Mouse (Mus musculus) CD8-positive naive resting alpha-beta T cell, adult 2 months (primary cell): ENCODE data around the gene Syce1l.

Experiments used
- DNase-seq, 2 experiments: peaks; one replicate each; pipeline ENCODE4 v3.0.0; 2022; ENCODE audit warnings: low read depth in 2 of 2, low spot score in 2 of 2

Syce1l gene

DNA sequence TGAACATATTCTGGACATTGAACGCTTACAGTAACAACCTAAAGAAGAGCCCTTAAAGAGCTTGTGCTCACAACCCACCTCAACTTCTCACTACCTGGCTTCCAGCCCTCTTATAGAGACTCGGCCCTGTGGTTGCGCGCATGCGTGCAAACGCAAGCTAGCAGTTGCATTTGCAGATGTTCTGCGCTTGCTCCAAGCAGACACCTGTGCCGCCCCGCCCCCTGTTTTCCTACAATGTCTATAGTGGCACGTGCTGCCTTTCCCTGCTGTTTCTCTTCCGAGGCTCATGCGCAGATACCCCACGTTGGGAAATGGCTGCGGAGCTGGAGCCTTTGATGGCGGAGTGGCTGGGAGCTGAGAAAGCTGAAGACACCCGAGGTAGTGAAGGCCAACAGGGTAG, at the start of gene Syce1l:
Syce1l (plus strand) TSS at position 288 of the 400 bp plus-strand sequence.
- DNase-seq, result no peak

DNA sequence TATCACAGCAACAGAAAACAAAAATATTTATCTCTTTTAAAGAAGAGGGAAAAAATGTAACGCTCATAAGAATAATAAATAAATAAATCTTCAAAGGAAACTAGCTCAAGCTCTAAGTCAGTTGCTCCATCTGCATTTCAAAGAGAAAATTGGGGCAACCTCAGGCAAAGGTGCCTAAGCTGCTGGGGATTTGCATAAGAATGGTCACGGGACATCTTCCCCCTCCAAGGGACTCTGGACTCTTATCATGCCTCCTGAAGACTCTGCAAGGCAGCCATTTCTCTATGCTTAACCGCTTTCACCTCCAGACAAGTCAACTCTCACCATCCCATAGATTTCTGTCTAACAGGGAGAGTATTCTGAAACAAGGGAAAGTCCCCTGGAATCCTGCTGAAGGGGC, 44.6 kb upstream of the Syce1l start:
- DNase-seq, result no peak

DNA sequence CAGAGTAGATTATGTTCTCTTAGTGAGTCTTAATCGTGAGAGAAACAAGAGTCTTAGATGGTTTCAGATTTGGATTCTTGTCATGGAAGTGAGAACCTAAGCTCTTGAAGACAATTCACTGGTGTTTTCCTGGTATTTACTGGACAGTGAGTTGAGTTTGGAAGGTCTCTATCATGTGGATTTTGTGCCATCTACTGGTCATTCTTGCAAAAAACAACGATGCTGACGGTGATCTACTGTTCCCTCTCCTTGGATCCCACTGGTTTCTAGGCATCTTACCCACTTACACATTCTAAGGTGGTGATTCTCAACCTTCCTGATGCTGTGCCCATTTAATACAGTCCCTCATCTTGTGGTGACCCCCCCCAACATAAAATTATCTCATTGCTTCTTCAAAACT, 10.4 kb upstream of the Syce1l start:
- no peak for DNase-seq

DNA sequence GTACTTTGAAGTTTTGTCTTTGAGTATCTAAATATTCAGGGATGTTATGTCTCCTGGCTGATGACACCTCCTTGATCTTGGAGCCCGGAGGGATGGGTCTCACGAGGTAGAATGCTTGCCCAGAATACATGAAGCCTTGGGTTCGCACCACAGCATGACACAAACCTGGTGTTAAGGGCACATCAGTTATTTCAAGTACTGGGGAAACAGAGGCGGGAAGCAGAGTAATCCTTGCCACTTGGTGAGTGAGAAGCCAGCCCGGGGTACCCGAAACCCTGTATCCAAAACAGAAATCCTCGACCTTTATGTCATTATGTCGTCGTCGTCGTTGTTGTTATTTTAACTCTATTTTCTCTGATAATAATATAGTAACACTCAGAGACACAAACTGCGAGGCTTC, 8.9 kb upstream of the Syce1l start:
- DNase-seq, result no peak

DNA sequence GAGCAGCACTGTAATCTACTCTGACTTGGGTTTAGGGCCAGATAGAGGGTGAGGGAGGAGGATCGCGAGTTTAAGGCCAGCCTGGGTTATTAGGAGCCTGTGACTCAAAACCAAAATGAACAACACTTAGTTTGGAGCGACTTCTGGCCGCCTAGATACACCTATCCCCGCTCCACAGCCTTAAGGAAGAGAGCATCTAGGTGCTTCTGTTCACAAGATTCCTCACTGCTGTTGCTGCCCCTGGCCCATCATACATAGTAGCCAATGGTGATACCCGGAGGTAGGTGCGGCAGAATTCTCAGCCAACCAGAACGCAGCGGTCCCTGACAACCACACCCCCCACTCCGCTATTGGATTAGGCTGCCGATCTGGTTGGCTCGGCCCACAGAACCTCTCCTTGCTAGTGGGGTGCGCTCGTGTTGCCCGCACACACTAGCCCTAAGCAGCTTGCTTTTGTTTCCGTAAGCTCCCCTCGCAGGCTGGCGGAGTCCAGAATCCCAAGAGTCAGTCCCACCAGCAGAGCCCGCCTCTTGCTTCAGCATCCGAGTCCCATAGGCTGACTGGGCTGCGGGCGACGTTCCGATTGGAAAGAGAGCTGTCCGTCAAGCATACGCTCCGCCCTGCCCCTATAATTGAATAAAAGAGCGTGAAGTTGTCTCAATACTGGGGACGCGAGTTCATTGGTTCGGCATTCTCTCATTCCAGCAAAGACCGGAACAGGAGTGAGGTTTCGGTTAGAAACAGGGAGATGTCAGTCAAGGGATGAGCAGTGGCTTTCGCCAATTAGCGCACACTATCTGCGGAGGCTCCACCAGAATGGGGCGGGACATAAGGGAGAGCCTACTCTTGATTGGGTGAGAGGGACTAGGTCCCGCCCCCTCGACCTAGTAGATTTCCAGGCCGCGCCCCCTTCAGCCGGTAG, 8.1 kb upstream of the Syce1l start, which contains the start of gene Mon1b:
Mon1b (plus strand) TSS at position 918 of the 922 bp plus-strand sequence.
- peak; percentile 95 to 97 for DNase-seq

DNA sequence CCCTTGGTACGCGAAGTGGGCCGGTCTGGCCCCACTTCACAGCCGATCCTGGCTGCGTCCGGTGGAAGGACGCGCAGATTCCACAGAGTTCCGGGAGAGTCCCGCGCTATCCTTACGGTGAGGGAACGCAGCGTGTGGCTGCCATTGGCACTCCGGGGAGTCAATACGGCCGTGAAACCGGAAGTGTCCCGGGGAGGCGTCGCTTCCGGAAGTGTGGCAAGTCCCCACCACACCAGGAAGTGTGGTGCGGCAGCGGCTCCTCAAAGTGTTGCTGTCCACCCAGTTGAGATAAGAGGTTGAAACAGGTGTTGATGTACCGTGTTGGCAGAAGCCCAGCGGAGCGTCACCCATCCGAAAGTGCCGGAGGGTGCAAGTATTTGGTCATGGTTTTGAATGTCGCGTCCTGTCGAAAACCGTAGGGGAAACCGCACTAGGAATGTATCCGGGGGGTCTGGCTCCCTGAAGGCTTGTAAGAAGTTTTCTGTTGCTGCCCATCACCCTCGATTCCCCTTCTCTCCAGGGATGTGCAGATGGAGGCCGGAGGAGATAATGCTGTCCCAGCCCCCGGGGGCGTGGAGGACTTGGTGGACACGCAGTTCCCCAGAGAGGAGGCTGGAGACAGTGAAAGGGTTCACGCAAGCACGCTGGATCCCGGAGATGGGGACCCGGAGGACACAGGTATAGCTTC, 7.3 kb upstream of the Syce1l start:
- no peak for DNase-seq

DNA sequence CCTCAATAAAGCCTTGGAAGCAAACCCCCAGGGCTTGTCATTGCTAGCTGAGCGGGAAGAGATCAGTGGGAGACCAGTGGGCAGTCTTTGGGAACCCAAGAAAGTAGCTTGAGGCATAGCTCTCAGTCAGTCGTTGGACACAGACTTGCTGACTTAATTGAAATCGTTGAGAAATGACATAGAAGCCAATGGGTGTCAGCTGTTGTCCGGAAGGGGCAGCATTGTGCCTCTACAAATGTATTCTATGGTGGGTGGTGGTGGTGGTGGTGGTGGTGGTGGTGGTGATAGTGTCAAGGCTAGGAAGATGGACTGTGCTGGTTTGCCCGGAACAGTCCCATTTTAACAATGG, 6.8 kb upstream of the Syce1l start:
- no peak for DNase-seq

DNA sequence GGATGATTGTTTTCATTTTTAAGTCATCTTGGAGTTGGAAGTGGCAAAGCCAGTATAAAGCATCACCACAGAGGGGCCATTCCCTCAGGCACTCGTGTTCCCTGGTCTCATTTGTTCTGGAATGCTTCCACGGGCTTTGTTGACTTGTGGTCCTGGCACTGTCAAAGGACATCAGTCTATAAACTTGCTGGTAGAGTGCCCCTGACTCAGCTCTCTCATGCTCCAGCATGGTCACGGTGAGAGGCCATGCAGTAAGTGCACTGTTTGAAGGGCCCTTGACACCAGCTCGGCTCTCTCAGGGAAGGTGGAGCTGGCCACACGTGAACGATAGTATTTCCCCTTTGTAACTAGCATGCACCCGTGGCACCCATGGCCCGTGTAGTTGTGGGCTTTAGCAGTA, 2.7 kb upstream of the Syce1l start:
- no peak for DNase-seq

DNA sequence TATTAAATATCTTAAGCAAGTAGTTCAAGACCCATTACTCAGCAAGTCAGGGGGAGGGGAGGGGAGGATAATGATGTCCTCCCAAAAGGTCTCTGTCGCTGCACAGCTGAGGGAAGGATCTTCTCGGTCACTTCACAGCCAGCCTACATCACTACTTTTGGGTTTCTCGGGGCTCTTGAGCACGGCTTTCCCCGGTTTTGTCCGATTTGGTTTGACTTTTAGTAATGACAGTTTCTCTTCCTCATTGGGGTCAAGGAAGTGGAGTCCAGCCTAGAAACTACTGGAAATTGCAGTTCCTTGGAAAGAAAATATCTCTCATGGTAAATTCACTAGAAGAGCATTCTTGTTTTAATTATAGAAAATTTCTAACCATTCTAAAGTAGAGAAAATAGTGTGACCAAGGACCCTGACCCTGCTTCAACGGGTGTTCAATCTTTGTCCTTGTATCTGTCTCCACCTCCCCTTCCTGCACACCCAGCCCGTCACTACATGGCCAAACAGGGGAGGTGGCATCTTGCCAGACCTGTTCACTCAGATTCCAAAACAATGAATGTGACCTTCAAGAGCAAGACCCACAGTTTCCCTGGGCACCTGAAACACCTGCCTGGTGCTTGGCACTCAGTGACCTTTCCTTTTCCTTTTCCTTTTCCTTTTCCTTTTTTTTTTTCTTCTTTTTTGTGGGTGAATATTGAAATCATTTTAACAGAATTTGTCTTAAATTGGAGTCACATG, 632 bp downstream of the Syce1l start:
- DNase-seq, result no peak

DNA sequence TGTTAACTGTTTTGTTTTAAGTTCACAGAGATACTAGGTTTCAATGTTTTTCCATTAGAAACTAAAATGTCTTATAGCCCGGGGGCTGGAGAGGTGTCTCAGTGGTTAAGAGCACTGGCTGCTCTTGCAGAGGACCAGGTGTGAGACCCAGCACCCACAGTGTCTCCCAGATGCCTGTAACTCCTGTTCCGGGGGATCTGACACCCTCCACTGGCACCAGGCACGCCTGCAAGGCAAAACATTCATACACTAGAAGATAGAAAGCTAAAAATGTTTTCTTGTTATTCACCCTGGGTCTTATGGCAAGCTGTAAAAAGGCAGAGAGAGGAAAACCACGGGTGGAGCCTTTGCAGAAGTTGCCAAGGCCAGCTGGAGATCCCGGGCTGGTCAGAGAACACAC, 2.2 kb downstream of the Syce1l start:
- no peak for DNase-seq

DNA sequence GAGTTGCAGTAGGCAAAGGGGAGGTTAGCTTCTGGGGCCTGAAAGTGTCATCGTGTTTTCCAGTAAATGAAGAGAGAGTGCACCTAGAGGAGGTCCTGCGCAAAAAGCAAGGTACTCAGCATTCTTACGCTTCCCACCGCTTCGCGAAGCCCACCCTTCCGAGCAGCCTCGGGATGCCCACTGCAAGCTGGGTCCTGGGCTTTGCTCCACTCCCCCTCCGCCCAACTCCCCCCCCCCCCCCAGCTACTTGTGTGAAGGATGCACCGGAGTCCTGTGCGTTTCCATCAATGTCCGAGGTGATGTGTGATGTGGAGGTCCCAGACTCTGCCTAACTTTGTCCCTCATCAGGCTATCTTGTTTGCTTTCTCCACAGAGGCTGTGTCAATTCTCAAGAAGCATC, 9.4 kb downstream of the Syce1l start:
- no peak for DNase-seq

DNA sequence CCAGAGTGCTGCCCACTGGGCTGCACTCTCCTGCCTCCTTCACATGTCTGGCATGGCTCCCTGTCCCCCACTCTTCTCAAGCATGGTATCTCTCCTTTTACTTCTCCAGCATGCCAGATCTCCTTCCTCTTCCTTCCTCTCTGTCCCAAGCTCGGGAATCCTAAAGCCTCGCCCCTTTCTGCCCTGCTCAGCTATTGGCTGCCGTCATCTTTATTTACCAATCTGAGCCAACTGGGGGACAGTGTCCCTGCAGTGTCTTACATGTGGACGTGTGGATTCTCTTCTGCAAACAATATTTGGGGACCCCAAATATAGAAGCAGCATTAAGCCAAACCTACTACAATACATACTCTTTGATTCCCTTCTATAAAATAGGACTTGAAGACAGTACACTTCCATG, 10.1 kb downstream of the Syce1l start:
- no peak for DNase-seq

DNA sequence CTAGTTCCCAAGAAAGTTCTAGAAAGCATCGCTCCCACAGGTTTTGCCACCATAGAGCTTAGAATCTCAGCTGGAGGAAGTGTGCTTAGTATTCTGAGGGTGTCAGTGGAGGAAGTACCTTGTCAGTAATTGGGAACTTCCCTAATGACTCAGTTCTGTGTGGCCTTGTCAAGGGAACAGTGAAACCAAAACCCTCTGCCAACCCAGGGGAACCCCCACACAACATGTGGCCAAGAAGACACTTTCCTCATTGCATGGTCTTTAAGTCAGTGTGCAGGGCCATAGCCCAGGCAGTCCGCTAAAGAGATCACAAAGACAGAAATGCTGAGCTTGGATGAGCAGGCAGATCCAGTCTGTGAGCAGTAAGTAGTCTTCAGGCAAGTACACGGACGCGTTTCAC, 13.1 kb downstream of the Syce1l start:
- no peak for DNase-seq

DNA sequence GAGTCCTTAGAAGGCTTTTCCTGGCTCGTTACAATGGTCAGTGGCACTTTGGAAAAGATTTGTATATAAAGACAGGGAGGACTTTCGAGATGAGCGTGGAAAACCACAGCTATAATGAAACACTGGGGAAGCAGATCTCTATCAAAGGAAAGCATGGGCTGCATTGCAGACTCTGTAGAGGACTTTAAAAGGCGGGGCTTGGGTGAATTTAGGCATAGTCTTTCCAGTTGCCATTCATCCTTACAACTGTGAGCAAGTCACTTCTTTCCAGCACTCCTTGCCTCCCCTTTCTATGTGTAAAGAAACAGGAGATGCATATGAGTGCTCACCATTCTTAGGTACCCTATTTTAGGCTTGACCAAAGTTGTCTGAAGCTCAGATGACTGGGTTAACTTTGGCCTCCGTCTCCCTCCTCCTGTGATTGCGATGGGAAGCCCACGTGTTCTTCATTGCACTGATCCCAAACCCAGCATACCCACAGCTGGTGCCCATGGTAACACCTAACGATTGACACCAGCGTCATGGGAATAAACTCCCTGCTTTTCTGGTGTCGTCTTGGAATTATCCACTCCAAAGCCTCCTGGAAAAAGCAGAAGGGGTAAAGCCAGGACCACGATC, 13.8 kb downstream of the Syce1l start:
- DNase-seq, result no peak

DNA sequence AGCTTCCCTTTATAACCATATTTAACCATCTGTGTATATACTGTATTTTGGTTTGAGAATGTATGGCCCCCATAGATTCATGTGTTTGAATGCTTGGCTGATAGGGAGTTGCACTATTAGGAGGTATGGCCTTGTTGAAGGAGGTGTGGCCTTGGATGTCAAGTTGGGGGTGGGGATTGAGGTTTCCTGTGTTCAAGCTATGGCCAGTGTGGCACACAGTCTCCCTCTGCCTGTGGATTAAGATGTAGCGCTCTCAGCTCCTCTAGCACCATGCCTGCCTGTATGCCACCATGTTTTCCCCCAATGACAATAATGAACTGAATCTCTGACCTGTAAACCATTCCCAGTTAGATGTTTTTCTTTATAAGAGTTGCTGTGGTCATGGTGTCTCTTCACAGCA, 17.1 kb downstream of the Syce1l start:
- DNase-seq, result no peak

DNA sequence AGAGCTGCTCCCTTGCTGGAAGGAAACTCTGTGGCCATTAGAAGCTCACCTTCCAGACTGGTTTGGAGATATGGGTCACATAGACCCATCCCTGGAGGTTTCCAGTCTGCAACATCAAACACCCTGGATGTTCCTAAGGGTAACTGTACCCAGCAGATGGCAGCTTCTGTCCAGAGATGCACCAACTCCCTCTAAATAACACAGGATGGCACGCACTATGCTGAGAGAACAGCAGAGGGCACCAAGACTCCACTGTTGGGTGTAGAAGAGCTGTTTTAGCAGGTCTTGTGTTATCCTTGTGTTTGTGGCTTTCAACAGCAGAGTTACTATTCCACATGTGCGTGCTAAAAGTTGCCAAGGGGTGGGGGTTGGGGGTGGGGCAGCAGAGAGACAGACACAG, 21.5 kb downstream of the Syce1l start:
- DNase-seq, result peak in 1 of 2 experiments; percentile 8

DNA sequence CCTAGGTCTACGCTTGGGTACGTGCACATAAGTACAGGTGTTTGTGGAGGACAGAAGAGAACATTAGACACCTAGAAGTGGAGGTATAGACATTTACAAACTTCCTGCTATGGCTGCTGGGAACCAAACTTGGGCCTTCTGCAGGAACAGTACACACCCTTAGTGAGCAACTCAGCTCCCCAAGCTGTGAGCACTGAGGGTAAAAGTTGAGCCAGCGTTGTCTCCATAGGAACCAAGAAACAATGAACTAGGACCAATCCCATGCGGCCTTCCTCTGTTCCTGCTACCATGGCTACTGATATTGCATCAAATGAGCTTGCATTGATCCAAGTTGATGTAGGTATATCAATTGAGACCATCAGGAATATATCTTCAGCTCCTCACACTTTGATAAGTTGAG, 22.0 kb downstream of the Syce1l start:
- no peak for DNase-seq

DNA sequence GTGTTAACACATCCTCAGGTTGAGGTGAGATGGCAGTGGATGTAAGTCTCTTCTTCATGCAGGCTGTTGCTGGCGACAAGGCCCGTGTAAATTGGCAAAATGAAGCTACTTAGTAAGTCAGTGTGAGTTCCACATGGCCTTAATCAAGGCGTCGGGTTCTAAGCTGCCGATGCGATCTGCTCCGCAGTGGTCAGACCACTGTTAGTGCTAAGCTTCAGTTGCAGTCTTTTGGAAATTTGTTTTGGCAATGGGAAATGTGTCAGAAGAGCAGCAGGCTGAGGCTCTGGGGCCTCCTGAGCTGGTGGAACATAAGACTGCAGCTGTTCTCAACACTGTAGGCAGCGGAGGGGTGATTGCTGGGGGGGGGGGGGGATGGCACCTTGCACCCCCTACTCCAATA, 22.9 kb downstream of the Syce1l start:
- DNase-seq, result no peak

DNA sequence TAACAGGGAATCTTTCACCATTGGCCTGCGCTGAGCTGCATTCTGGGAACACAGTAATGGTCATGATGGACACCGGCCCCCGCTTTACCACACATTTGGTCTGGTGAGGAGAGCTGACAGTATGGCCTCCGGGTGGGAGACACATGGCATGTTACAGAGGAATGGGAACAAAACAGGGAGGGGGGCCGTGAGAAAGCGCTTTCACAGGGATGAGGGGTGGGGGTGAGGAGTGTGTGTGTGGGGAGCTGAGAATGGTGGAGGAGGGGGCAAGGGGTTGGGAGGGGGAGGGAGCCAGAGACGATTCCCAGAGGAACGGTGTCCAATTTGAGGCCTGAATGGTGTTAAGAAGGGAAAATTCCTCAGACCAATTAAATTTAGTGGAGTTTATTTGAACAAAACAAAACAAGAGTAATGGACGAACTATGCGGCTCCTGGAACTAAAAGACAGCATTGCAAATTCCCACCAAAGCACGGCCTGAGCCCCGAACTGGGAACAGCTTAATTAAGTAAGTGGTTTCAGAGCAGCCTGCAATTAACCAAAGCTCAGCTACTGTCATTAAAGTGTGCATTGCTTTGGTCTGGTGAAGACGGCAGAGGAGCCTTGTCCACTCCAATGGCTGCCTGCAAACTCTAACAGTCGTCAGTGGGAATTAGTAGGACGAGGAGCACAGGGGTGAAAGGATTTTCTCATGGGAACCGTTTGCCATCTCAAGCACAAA, 23.9 kb downstream of the Syce1l start:
- no peak for DNase-seq

DNA sequence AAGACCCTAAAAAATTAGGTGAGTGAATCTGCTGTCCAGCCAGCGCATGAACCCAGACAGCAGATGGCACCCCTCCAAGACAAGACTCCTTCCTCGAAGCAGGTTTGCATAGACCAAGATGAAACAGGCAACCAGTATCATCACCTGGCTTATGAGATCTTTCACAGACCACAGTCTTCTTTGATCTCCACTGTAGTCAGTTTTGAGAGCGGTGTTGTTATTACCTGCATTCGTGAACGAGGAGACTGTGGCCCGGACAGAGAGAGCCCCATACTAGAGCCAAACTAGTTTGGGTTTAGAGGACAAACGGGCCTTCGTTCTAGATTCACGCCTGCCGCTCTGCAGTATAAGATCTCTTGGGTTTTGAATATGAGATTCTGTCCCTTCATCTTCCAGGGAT, 26.9 kb downstream of the Syce1l start:
- no peak for DNase-seq
